Mouse (Mus musculus) neutrophil, adult 65 days (primary cell): ENCODE data around the gene Saa4. TPM values are rescaled to one million over a fixed set of nuclear protein-coding genes. Genes with fewer than 3 reads are reported as not detected.

Experiments
- total RNA-seq: library from RNA; stranded (reverse); gene quantifications from 2 replicates; pipeline ENCODE4 v1.2.4, GENCODE M21; 2023

The Saa4 gene
- total RNA-seq = not detected in 2 replicates

GRCm38 (mm10) chr7:46732458-46732857 lies at the start of gene Saa4:
Gene Saa4 (minus strand): TSS chr7:46732603.

DNA sequence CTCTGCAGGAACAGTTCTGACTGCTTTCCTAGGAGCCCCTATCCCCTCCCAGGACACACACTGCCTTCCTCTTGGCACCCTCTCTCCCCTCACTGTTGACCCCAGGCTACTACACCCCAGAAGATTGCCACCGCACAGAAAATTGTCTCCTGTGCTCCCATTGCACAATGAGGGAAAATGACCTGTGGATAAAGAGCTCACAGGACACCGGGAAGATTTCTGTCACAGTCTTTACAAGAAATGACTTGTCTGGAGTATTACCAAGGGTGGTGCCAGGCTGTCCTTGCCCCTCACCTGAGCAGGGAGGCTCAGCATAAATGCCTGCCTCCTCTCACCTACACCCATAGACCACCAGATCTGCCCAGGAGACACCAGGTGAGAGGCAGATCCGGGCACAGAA lies 19.1 kb upstream of the Saa4 start, which contains the start of gene Saa2:
TSS of gene Saa2 (plus strand) at position 301 of the 400 bp plus-strand sequence.

DNA sequence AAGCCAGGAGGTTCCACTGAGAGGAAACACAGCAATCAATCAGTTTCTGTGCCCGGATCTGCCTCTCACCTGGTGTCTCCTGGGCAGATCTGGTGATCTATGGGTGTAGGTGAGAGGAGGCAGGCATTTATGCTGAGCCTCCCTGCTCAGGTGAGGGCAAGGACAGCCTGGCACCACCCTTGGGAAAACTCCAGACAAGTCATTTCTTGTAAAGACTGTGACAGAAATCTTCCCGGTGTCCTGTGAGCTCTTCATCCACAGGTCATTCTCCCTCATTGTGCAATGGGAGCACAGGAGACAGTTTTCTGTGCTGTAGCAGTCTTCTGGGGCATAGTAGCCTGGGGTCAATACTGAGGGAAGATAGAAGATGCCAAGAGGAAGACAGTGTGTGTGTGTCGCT lies 10.5 kb upstream of the Saa4 start, which contains the start of gene Saa1:
TSS of gene Saa1 (minus strand) at position 101 of the 400 bp plus-strand sequence.

GRCm38 (mm10) chr7:46715600-46715999 lies 16.8 kb downstream of the Saa4 start, which contains the start of gene Saa3:
Gene Saa3 (minus strand): TSS chr7:46715700.

DNA sequence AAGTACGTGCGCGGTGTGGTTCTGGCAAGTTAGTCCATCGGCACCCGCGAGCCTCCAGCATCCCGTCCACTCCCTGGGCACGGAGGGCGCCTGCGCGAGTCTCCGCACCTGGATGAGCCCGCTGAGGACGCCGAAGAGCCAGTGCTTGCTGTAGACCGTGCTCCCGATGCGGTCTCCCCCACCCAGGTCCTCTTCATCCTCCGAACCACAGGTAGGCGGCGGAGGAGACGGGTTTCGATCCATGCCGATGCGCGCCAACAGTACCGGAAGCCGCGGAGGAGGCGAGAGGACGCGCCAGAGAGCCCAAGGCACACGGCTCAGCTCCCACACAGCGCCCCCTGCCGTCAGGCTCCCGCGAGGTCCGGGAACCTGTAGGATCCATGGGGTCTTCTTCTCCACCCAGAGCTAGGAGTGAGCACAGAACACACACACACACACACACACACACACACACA lies 22.0 kb downstream of the Saa4 start, which contains the start of gene Saal1:
TSS of gene Saal1 (minus strand) at position 291 of the 455 bp plus-strand sequence.

Other genes starting within 250 kb of the Saa4 start
- 5.6 and 9.3 TPM in 2 replicates for gene Sergef, start 92.8 kb downstream of the Saa4 start, total RNA-seq
- gene Tph1, start 60.1 kb downstream of the Saa4 start, total RNA-seq = not detected in 2 replicates
- gene Saal1, start 21.9 kb downstream of the Saa4 start, total RNA-seq = 6.5 and 8.2 TPM in 2 replicates
- gene Saa3, start 16.9 kb downstream of the Saa4 start, total RNA-seq = 0.69 and 1.4 TPM in 2 replicates
- gene Saa1, start 10.4 kb upstream of the Saa4 start, total RNA-seq = not detected in 2 replicates
- not detected in 2 replicates for gene Saa2, start 19.2 kb upstream of the Saa4 start, total RNA-seq
- gene Hps5, start 63.5 kb upstream of the Saa4 start, total RNA-seq = 23.7 and 33.6 TPM in 2 replicates
- 45.3 and 56.6 TPM in 2 replicates for gene Gtf2h1, start 63.5 kb upstream of the Saa4 start, total RNA-seq
- gene Ldha, start 108.9 kb upstream of the Saa4 start, total RNA-seq = 389 and 441 TPM in 2 replicates
- gene Ldhc, start 128.6 kb upstream of the Saa4 start, total RNA-seq = 0.60 and 0.75 TPM in 2 replicates
- gene Tsg101, start 187.4 kb upstream of the Saa4 start, total RNA-seq = 50.5 and 59.4 TPM in 2 replicates
- 9.9 and 11.1 TPM in 2 replicates for gene Uevld, start 225.9 kb upstream of the Saa4 start, total RNA-seq